Mouse (Mus musculus) v-Abl transformed pro-B cells (cell line): Measurements from ENCODE around the gene Porcn.

Source experiments
- in situ Hi-C, 2 experiments: fragments of 400-800 bp; cut with MboI; formaldehyde crosslinking; loops; one replicate each; pipeline ENCODE4 v1.15.1; 2025; ENCODE audit not compliant: unreplicated experiment in 2 of 2

Gene Porcn

GRCm38 (mm10) chrX:8206015-8206693, at the start of gene Porcn:
Gene Porcn (minus strand): TSS chrX:8206525.
- in situ Hi-C loops, result no loop called here

GRCm38 (mm10) chrX:8255807-8256206, 49.5 kb upstream of the Porcn start:
- in situ Hi-C loops, result no loop called here

GRCm38 (mm10) chrX:8253711-8254110, 47.4 kb upstream of the Porcn start:
- in situ Hi-C loops, result no loop called here

GRCm38 (mm10) chrX:8252334-8253285, 46.3 kb upstream of the Porcn start, which contains the start of gene Ftsj1:
Gene Ftsj1 (minus strand): TSS chrX:8252406.
- in situ Hi-C loops, result no loop called here

GRCm38 (mm10) chrX:8251789-8252333, 45.5 kb upstream of the Porcn start:
- in situ Hi-C loops, result no loop called here

GRCm38 (mm10) chrX:8248542-8249120, 42.3 kb upstream of the Porcn start:
- in situ Hi-C loops, result loop anchor here (10.0 to 25.0 kb wide), 2 partner anchors 54 to 336 kb away; partner anchors contain the start of genes Ebp (in 1 of the 2), Gm10490 (in 1 of the 2), Gm10491 (in 1 of the 2) and Pcsk1n (in 1 of the 2)

- in situ Hi-C loops, result loop anchor here (10.0 to 25.0 kb wide), 2 partner anchors 53 to 335 kb away; partner anchors contain the start of genes Ebp (in 1 of the 2), Gm10490 (in 1 of the 2), Gm10491 (in 1 of the 2) and Pcsk1n (in 1 of the 2)
Measured at GRCm38 (mm10) chrX:8247680-8248079, 41.4 kb upstream of the Porcn start.

- in situ Hi-C loops, result loop anchor here in 1 of 2 experiments (25.0 kb wide), 1 partner anchor 327 kb away; the partner anchor contains the start of genes Gm10490, Gm10491 and Pcsk1n
Measured at GRCm38 (mm10) chrX:8238804-8239395, 32.6 kb upstream of the Porcn start.

GRCm38 (mm10) chrX:8236704-8237103, 30.4 kb upstream of the Porcn start:
- in situ Hi-C loops, result loop anchor here in 1 of 2 experiments (25.0 kb wide), 1 partner anchor 324 kb away; the partner anchor contains the start of genes Gm10490, Gm10491 and Pcsk1n

GRCm38 (mm10) chrX:8233602-8234001, 27.3 kb upstream of the Porcn start:
- in situ Hi-C loops, result loop anchor here in 1 of 2 experiments (25.0 kb wide), 1 partner anchor 321 kb away; the partner anchor contains the start of genes Gm10490, Gm10491 and Pcsk1n

- in situ Hi-C loops, result loop anchor here in 1 of 2 experiments (25.0 kb wide), 1 partner anchor 318 kb away; the partner anchor contains the start of genes Gm10490, Gm10491 and Pcsk1n
Measured at GRCm38 (mm10) chrX:8230272-8230671, 23.9 kb upstream of the Porcn start.

- in situ Hi-C loops, result no loop called here
Measured at GRCm38 (mm10) chrX:8223473-8223872, 17.1 kb upstream of the Porcn start.

- in situ Hi-C loops, result no loop called here
Measured at GRCm38 (mm10) chrX:8222678-8223421, 16.5 kb upstream of the Porcn start.

- in situ Hi-C loops, result no loop called here
Measured at GRCm38 (mm10) chrX:8222296-8222677, 16.0 kb upstream of the Porcn start.

GRCm38 (mm10) chrX:8219651-8220050, 13.3 kb upstream of the Porcn start:
- in situ Hi-C loops, result no loop called here

GRCm38 (mm10) chrX:8218114-8218513, 11.8 kb upstream of the Porcn start:
- in situ Hi-C loops, result no loop called here

- in situ Hi-C loops, result no loop called here
Measured at GRCm38 (mm10) chrX:8217383-8217782, 11.1 kb upstream of the Porcn start.

GRCm38 (mm10) chrX:8211490-8212207, 5.3 kb upstream of the Porcn start:
- in situ Hi-C loops, result no loop called here
